Mouse (Mus musculus) liver, postnatal 0 days (tissue): ENCODE measurements around the gene Surf2.
A peak's percentile ranks its signal among the peaks of the same experiment; 100 is the strongest.

Experiments used
- CTCF ChIP-seq: sonication (generic); IDR thresholded peaks from 2 replicates; pipeline ENCODE4 v1.5.1; 2016; ENCODE audit warnings: antibody characterized with exemption, low read depth
- EP300 ChIP-seq: IDR thresholded peaks from 2 replicates; pipeline ENCODE4 v1.6.1; 2016; ENCODE audit warnings: antibody characterized with exemption, low read depth, mild to moderate bottlenecking

DNA sequence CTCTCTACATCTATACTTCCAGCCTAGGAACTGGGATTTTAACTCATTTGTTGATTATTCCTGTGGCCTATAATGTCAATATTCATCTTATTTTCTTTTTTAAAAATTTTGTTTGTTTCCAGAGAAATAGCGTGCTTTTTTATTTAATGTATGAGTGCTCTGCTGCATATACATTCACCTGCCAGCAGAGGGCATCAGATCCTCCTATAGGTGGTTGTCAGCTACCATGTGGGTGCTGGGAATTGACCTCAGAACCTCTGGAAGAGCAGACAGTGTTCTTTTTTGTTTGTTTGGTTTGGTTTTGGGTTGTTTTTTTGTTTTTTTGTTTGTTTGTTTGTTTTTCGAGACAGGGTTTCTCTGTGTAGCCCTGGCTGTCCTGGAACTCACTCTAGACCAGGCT lies 51.1 kb downstream of the Surf2 start:
- TF ChIP-seq CTCF (peak; percentile 44), EP300 (no peak)
